Mouse (Mus musculus) heart, adult 18-20 months (tissue): ENCODE measurements around the gene Syt3. TPM values are rescaled to one million over a fixed set of nuclear protein-coding genes. Genes with fewer than 3 reads are reported as not detected.

Experiments used
- DNase-seq, 2 experiments: peaks; one replicate each; pipeline ENCODE4 v3.0.0; 2021 to 2022; ENCODE audit warnings: mixed read lengths in 1 of 2
- total RNA-seq, 2 experiments: library from RNA; stranded (reverse); gene quantifications; 2 replicates each; pipeline ENCODE4 v1.2.3; 2021

Gene Syt3
- total RNA-seq, 2 experiments from 2014 or later = 2.3 to 2.9 TPM

DNA sequence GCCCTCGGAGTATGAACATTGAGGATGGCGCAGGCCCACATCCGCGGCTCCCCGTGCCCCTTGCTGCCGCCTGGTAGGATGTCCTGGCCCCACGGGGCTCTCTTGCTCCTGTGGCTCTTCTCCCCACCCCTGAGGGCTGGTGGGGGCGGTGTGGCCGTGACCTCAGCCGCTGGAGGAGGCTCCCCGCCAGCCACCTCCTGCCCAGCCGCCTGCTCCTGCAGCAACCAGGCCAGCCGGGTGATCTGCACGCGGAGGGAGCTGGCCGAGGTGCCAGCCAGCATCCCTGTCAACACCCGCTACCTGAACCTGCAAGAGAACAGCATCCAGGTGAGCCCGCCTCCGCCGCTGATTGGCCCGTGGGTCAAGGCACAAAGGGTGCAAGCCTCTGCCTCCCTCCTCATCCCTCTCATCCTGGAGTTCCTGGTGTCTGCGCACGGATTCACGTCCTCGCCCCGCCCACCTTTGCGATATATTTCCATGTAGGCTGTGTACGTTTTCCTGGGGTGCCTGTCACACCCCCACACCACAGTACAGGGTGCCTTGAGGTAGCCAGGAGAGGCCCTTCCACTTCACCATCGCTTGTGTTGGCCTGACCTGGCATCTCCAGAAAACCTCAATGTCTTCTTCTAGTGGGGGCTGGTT is 61.1 kb downstream of the Syt3 start:
- peak in 1 of 2 experiments; percentile 45 for DNase-seq

DNA sequence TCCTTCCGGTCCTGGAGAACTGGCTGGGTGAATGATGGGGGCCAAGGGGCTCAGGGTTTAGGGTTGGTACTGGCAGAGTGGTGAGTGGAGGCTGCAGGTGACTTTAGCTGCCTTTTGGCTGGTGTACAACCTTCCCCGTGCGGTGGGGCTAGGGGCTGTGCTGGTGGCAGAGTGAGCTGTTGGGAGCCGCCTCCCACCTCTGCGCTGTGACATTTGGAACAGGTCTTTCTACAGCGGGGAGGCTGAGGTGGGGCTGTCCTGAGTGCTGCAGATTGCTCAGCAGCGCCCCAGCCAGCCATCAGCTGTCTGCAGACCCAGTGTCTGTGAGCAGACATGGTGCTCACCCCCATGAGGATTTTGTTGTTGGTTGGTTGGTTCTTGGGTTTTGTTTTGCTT is 61.6 kb downstream of the Syt3 start:
- DNase-seq = no peak

DNA sequence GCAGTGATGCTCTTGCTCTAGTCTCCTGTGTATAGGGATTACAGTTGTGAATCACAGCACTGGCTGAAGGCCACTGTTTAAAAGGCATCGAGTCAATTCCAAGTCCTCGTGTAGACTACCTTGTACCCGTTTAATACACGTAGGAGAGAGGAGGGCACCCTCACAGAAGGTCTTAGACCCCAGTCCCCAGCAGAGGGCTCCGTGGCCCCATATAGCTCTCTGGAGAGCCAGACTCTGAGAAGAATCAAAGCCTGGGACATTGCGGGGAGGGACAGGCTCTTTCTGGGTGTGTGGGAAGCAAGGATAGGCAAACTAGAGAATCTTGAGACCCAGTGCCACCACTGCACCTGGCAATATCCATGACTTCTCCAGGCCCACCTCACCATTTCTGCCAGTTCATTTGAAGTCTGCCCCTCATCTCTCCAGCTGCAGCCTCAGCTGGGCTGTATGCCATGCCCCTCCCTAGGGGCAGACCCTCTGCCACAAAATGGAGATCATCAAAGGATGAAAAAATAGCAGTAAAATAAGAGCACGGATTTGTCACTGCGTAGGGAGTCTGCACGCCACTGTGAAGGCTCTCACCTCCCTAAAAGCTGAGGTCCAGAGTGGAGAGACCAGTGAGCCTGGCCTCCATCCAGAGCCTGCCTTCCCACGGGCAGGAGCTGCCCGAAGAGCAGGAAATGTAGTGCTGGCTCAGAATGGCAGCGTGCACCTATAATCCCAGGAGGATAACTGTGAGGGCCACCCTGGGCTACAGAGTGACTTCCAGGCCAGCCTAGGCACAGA is 62.4 kb downstream of the Syt3 start:
- DNase-seq = no peak

Other genes starting within 250 kb of the Syt3 start
- not detected for gene Klk1b16, start 247.3 kb upstream of the Syt3 start, total RNA-seq
- gene Klk1b24, start 195.9 kb upstream of the Syt3 start, total RNA-seq = not detected
- not detected for gene Klk1b3, start 185.9 kb upstream of the Syt3 start, total RNA-seq
- gene Klk1b4, start 176.7 kb upstream of the Syt3 start, total RNA-seq = not detected
- gene Klk1b5, start 168.2 kb upstream of the Syt3 start, total RNA-seq = not detected
- gene Klk1, start 158.7 kb upstream of the Syt3 start, total RNA-seq = under 1 TPM in 1 of 2 experiments, not detected in 1; 0.60 TPM
- not detected for gene Gm36864, start 147.9 kb upstream of the Syt3 start, total RNA-seq
- under 1 TPM; 0.25 to 0.28 TPM for gene 1700028J19Rik, start 137.4 kb upstream of the Syt3 start, total RNA-seq
- gene 2410002F23Rik, start 137.4 kb upstream of the Syt3 start, total RNA-seq = 10 to 100 TPM in 1 of 2 experiments, 1 to 10 TPM in 1; 8.1 to 11.5 TPM
- gene Acp4, start 126.7 kb upstream of the Syt3 start, total RNA-seq = not detected
- gene Gm15517, start 122.7 kb upstream of the Syt3 start, total RNA-seq = not detected
- under 1 TPM; 0.69 to 0.87 TPM for gene Clec11a, start 77.2 kb upstream of the Syt3 start, total RNA-seq
- gene Shank1, start 73.8 kb upstream of the Syt3 start, total RNA-seq = 1 to 10 TPM; 2.1 to 2.7 TPM
- under 1 TPM; 0.30 to 0.31 TPM for gene 1700008O03Rik, start 1.7 kb downstream of the Syt3 start, total RNA-seq
- 10 to 100 TPM; 31.2 to 66.0 TPM for gene Lrrc4b, start 44.9 kb downstream of the Syt3 start, total RNA-seq
- 1 to 10 TPM in 1 of 2 experiments, under 1 TPM in 1; 0.41 to 1.4 TPM for gene Aspdh, start 81.3 kb downstream of the Syt3 start, total RNA-seq
- gene Josd2, start 83.9 kb downstream of the Syt3 start, total RNA-seq = 100 to 1,000 TPM in 1 of 2 experiments, 10 to 100 TPM in 1; 98.6 to 108 TPM
- 10 to 100 TPM; 79.6 to 85.6 TPM for gene Emc10, start 112.4 kb downstream of the Syt3 start, total RNA-seq
- gene Fam71e1, start 112.5 kb downstream of the Syt3 start, total RNA-seq = 1 to 10 TPM; 1.6 to 4.3 TPM
- gene Mybpc2, start 140.6 kb downstream of the Syt3 start, total RNA-seq = 10 to 100 TPM; 10.2 to 10.8 TPM
- gene Spib, start 148.0 kb downstream of the Syt3 start, total RNA-seq = 1 to 10 TPM in 1 of 2 experiments, under 1 TPM in 1; 0.37 to 4.8 TPM
- gene Pold1, start 164.7 kb downstream of the Syt3 start, total RNA-seq = 10 to 100 TPM; 12.6 to 16.2 TPM
- gene Nr1h2, start 169.8 kb downstream of the Syt3 start, total RNA-seq = 10 to 100 TPM; 43.9 to 47.3 TPM
- gene Napsa, start 188.3 kb downstream of the Syt3 start, total RNA-seq = 1 to 10 TPM in 1 of 2 experiments, under 1 TPM in 1; 0.82 to 4.4 TPM
- gene Kcnc3, start 206.6 kb downstream of the Syt3 start, total RNA-seq = 1 to 10 TPM; 2.4 to 2.6 TPM